Mouse (Mus musculus): ENCODE measurements at regions not wholly inside any gene's neighbourhood (a gene's known extent, or its start where the extent isn't known, plus 50 kb on each side); places are given as distances from the start of the nearest gene placed in this dataset.
A peak's percentile ranks its signal among the peaks of the same experiment; 100 is the strongest.

DNA sequence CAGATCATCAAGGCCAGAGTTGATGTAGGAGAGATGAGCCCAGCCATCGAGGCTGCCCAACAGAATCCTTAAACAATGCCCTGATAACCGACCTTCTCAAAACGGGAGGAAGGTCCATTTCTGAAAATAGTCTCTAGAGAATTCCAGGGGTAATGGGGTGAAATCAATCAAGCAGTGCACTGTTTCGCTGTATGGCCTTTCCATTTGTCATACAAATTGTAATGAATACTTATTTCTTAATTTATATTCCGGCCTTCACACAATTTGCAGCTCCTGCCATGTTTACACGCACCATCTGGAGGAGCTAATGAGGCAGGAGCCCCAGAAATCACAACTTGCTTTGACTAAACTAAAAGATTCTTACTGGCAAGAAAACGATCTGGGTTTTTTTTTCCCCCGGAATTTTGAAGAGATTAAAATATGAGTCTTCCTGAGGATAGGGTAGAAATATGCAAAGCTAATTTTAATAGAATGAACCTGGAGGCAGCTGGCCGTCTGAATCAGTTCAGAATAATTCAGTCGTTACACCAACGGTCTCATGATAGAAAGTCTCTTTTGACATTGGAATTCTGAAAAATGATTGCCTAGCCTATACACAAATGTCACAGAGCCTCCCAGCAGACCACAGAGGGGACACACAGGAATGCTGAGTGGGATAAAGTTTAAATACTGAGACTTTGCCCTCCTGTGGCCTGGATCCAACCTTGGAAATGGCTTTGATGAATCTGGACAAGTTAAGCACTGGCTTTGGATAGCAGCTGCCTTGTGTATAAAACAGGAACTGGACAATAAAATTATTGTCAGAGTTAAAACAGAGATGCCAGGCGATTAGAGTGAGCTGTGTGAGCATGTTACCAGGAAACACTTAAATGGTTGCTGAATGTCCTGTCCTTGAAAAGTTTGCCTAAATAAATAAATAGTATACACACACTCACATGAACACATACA, 115.0 kb upstream of the Frem1 start:
- Histone ChIP-seq H3K4me2 (replicated peaks; ENCODE audit: low read depth, low read length) (no peak overlapping the region), H3K27me3 (ENCODE audit: insufficient read depth, low read length) (no peaks in the 10 kb centered on the region), H3K36me3 (ENCODE audit: insufficient read depth, low read length) (no peaks in the 10 kb centered on the region), H3K4me1 (ENCODE audit: insufficient read depth, low read length) (peaks cover 13% of the 10 kb centered on the region; the same call in 1 of the 2 replicates), H3K4me3 (ENCODE audit: low read length) (no peak overlapping the region), H3K27ac (ENCODE audit: low read length) (peak overlapping the region; percentile 82; the same call in 1 of the 2 replicates), H3K9me3 (ENCODE audit: low read length) (no peaks in the 10 kb centered on the region), H3K9ac (replicated peaks; ENCODE audit: low read length) (no peak overlapping the region)
- 45% methylated on average over 12 of the region's 12 CpGs for WGBS
- ATAC-seq (ENCODE audit: low FRiP score, low TSS enrichment), result peak; percentile 92

DNA sequence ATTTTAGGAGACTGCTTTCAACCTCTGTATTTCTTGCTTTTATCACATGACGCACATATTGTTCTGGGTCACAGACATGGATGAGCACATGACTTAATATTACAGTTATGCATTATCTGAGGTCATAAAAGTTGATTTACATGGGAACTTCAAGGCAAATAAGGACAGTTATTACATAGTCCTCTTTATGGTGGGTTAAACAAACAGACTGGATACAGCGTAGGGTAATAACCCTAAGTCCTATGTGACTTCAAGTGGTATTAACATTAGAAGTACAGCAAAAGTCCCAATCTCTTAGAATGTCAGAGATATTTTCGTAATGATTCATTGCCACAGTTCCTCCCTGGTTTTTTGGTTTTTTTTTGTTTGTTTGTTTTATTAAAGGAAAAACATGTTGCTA, 94.6 kb upstream of the Frem1 start:
- ATAC-seq (ENCODE audit: low FRiP score, low TSS enrichment), result peak; percentile 40; the same call in 1 of the 2 replicates
- Histone ChIP-seq H3K36me3 (ENCODE audit: insufficient read depth, low read length) (no peaks in the 10 kb centered on the region), H3K4me3 (ENCODE audit: low read length) (no peak overlapping the region), H3K4me1 (ENCODE audit: insufficient read depth, low read length) (peaks cover 15% of the 10 kb centered on the region), H3K27ac (ENCODE audit: low read length) (peak overlapping the region; percentile 60; the same call in 1 of the 2 replicates), H3K27me3 (ENCODE audit: insufficient read depth, low read length) (no peaks in the 10 kb centered on the region), H3K9me3 (ENCODE audit: low read length) (no peaks in the 10 kb centered on the region), H3K4me2 (replicated peaks; ENCODE audit: low read depth, low read length) (no peak overlapping the region), H3K9ac (replicated peaks; ENCODE audit: low read length) (no peak overlapping the region)
- WGBS, result 68% methylated on average over 3 of the region's 3 CpGs

DNA sequence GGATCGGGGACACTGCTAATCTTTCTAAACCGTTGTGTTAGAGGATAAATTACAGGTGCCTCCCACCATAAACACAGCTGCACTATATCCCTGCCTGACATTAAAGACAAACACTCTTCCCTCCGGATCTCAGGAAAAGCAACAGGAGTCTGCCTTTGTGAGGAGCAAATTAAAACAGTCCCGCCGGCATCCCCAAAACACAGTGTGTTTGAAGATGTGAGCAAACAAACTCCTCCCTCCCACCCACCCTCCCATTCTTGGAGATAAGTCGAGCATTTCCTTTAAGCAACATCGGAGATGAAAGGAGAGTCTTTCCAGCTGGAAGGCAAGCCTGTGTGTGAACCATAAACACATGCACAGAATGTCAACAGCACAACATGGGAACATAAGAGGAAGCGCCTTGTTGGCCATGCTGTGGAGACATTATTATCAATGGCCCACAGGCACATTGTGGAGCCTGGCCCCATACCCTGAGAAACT, 93.6 kb upstream of the Frem1 start:
- ATAC-seq (ENCODE audit: low FRiP score, low TSS enrichment), result peak; percentile 90
- no peaks in the 10 kb centered on the region for H3K27me3 ChIP-seq (ENCODE audit: insufficient read depth, low read length)
- H3K27ac ChIP-seq (ENCODE audit: low read length), result peak overlapping the region; percentile 86
- peaks cover 15% of the 10 kb centered on the region for H3K4me1 ChIP-seq (ENCODE audit: insufficient read depth, low read length)
- no peaks in the 10 kb centered on the region for H3K9me3 ChIP-seq (ENCODE audit: low read length)
- H3K9ac ChIP-seq (replicated peaks; ENCODE audit: low read length), result no peak overlapping the region
- peak overlapping the region; percentile 19 for H3K4me2 ChIP-seq (replicated peaks; ENCODE audit: low read depth, low read length)
- H3K4me3 ChIP-seq (ENCODE audit: low read length), result no peak overlapping the region
- 6% methylated on average over 8 of the region's 8 CpGs for WGBS
- H3K36me3 ChIP-seq (ENCODE audit: insufficient read depth, low read length), result no peaks in the 10 kb centered on the region

DNA sequence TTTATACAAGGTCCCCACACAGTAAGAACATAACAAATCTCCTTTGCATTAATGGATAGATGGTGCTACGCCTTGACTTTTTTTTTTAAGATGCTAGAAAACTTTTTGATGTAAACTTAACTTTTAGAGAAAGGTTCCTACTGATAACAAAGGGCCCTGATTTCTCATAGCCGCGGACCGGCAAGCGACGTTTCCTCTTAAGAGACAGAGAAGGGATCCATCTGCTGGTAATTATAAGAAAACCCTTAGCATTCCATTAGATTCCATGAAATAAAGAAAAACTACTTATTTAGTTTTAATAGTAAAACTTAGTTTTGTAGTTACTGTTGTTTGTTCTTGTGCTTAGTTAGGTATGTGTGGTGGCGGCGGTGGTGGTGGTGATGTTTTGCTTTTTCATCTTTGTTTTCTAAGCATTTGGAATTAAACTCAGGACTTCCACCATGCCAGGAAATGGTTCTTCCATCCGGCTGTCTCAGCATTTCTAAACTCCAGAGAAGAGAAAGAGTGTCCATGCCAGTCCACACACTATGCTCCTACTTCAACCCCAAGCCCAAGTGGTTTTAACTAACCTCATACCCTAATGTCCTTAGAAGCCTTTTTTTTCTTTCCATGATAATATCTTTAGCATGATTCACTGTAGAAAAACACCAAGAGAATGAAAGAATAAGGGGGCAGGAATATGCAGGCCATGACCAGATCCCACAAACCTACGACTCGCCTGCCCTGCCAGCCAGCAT, 92.8 kb upstream of the Frem1 start:
- no peaks in the 10 kb centered on the region for H3K36me3 ChIP-seq (ENCODE audit: insufficient read depth, low read length)
- H3K9me3 ChIP-seq (ENCODE audit: low read length), result no peaks in the 10 kb centered on the region
- H3K27ac ChIP-seq (ENCODE audit: low read length), result peak overlapping the region; percentile 86
- 45% methylated on average over 11 of the region's 11 CpGs for WGBS
- H3K4me1 ChIP-seq (ENCODE audit: insufficient read depth, low read length), result peaks cover 15% of the 10 kb centered on the region
- no peak overlapping the region for H3K4me3 ChIP-seq (ENCODE audit: low read length)
- H3K4me2 ChIP-seq (replicated peaks; ENCODE audit: low read depth, low read length), result no peak overlapping the region
- H3K27me3 ChIP-seq (ENCODE audit: insufficient read depth, low read length), result no peaks in the 10 kb centered on the region
- no peak overlapping the region for H3K9ac ChIP-seq (replicated peaks; ENCODE audit: low read length)
- ATAC-seq (ENCODE audit: low FRiP score, low TSS enrichment), result no peak

DNA sequence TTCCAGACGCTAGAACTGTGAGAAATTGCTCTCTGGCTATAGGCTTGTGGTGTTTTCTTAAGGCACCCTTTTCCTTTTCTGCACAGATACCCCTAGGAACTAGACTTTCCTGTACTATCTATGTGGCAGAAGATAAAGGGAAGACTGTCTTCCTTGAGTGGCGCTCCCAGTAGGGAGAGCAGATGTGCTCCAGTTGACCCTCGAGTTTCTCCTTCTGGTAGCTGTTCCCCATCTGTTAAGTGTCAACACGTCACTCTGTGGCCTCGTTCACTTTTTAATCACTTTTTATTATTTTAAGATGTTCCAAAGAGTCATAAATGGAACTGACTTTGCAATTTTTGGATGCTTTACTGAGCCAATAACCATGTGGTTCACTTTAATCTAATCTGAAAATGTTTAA, 89.6 kb upstream of the Frem1 start:
- no peak overlapping the region for H3K9ac ChIP-seq (replicated peaks; ENCODE audit: low read length)
- no peak overlapping the region for H3K4me3 ChIP-seq (ENCODE audit: low read length)
- no peak overlapping the region for H3K27ac ChIP-seq (ENCODE audit: low read length)
- H3K4me1 ChIP-seq (ENCODE audit: insufficient read depth, low read length), result peaks cover 15% of the 10 kb centered on the region
- WGBS, result 56% methylated on average over 5 of the region's 5 CpGs
- H3K27me3 ChIP-seq (ENCODE audit: insufficient read depth, low read length), result no peaks in the 10 kb centered on the region
- no peaks in the 10 kb centered on the region for H3K36me3 ChIP-seq (ENCODE audit: insufficient read depth, low read length)
- ATAC-seq (ENCODE audit: low FRiP score, low TSS enrichment), result no peak
- H3K9me3 ChIP-seq (ENCODE audit: low read length), result no peaks in the 10 kb centered on the region
- no peak overlapping the region for H3K4me2 ChIP-seq (replicated peaks; ENCODE audit: low read depth, low read length)

DNA sequence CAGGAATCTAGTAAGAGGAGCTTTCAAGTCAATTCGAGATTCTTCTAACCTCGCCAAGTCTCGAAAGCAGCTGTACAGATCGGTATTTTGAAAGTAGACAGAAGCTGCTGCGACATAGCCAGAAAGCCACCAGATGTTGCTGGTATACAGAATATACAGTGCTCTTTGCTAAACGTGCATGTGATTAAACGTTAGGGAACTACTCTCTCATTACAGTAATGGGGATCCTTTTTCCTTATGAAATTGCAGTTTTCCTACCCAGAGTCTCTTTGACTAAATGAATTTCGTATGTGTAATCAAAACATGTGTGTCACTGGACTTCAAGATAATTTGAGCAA, 70.5 kb upstream of the Frem1 start:
- Histone ChIP-seq H3K36me3 (ENCODE audit: insufficient read depth, low read length) (no peaks in the 10 kb centered on the region), H3K4me1 (ENCODE audit: insufficient read depth, low read length) (no peaks in the 10 kb centered on the region), H3K27me3 (ENCODE audit: insufficient read depth, low read length) (no peaks in the 10 kb centered on the region), H3K27ac (ENCODE audit: low read length) (no peak overlapping the region), H3K4me2 (replicated peaks; ENCODE audit: low read depth, low read length) (no peak overlapping the region), H3K9ac (replicated peaks; ENCODE audit: low read length) (no peak overlapping the region), H3K9me3 (ENCODE audit: low read length) (no peaks in the 10 kb centered on the region), H3K4me3 (ENCODE audit: low read length) (no peak overlapping the region)
- 78% methylated on average over 8 of the region's 8 CpGs for WGBS
- no peak for ATAC-seq (ENCODE audit: low FRiP score, low TSS enrichment)

DNA sequence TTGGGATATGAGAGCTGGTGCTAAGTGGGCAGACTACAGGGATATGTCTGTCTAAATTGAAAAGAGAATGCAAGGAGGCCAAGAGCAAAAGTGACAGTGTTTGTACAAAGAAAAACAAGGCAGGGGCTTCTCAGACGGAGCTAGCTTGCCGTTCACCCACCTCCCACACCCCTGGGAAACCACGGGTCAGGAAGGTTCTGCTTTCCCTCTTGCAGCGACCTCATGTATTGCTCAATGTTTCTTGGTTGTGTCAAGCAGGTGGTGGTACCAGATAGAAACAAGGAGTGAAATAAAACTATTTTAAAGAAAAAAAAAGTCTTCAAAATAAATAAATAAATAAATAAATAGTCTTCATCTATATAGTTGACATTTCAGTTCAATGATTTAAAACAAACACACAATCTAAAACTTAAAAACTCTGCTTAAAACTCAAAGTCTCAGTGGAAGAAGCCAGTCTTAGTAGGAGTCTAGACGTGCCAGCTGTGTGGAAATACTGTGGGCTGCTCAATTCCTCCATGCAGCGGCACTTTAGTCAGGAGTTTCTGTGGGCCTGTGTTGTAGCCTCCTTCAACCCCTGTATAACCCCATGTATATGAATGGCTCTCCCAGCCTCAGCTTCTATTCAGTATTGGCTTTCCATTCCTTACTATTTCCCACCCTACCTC, 70.0 kb upstream of the Frem1 start:
- no peak overlapping the region for H3K4me3 ChIP-seq (ENCODE audit: low read length)
- H3K9me3 ChIP-seq (ENCODE audit: low read length), result no peaks in the 10 kb centered on the region
- no peak overlapping the region for H3K9ac ChIP-seq (replicated peaks; ENCODE audit: low read length)
- H3K36me3 ChIP-seq (ENCODE audit: insufficient read depth, low read length), result no peaks in the 10 kb centered on the region
- H3K27me3 ChIP-seq (ENCODE audit: insufficient read depth, low read length), result no peaks in the 10 kb centered on the region
- no peak overlapping the region for H3K27ac ChIP-seq (ENCODE audit: low read length)
- no peak overlapping the region for H3K4me2 ChIP-seq (replicated peaks; ENCODE audit: low read depth, low read length)
- ATAC-seq (ENCODE audit: low FRiP score, low TSS enrichment), result no peak
- no peaks in the 10 kb centered on the region for H3K4me1 ChIP-seq (ENCODE audit: insufficient read depth, low read length)
- WGBS, result 69% methylated on average over 6 of the region's 6 CpGs

DNA sequence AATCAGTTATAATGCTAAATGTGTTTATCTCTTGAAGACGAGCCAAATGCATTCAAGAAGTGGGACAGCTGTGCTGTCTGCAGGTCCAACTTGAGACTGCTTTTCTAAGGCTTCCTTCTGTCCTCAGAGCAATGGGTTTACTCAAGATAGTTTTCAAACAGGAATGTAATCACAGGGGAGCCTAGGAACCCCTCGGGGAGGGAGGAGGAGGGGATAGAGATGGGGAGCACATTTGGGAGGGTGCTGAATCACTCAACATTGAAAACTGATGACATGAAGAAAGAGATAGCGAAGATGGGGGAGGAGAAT, 56.5 kb upstream of the Frem1 start:
- H3K4me1 ChIP-seq (ENCODE audit: insufficient read depth, low read length), result no peaks in the 10 kb centered on the region
- H3K9ac ChIP-seq (replicated peaks; ENCODE audit: low read length), result no peak overlapping the region
- H3K27ac ChIP-seq (ENCODE audit: low read length), result no peak overlapping the region
- no peaks in the 10 kb centered on the region for H3K9me3 ChIP-seq (ENCODE audit: low read length)
- ATAC-seq (ENCODE audit: low FRiP score, low TSS enrichment), result no peak
- no peaks in the 10 kb centered on the region for H3K27me3 ChIP-seq (ENCODE audit: insufficient read depth, low read length)
- no peak overlapping the region for H3K4me3 ChIP-seq (ENCODE audit: low read length)
- no peaks in the 10 kb centered on the region for H3K36me3 ChIP-seq (ENCODE audit: insufficient read depth, low read length)
- WGBS, result 58% methylated on average over 3 of the region's 3 CpGs
- H3K4me2 ChIP-seq (replicated peaks; ENCODE audit: low read depth, low read length), result no peak overlapping the region

DNA sequence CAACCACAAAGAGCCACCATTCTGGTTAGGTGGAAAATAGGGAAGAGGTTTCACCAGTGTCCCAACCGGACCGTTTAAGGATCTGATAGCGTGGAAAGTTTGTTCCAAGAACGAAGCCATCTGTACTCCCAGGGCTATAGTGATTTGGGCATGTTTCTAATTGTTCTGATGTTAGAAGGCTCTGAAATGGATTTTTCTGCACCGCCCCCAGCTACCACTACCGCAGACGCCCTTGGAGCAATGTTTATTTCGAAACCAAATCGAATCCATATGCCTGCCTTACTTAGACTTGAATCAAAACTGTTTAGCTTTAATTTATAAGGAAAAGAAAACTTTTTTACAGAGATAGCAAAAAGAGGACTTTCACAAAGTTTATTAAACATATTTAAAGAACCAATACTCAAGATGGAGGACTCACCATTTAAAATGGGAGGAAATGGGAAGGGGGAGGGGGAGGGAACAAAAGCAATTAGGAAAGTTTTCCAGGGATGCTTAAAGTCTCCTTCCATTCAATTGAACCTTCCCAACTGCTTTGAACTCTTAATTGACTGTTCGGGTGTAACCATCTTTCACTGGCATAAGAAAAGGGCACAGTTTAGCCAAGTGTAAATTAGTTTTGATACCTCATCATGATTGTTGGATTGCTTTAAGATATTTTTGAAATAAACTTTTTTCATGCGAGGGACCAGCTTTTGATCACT, 56.0 kb upstream of the Frem1 start:
- no peak for ATAC-seq (ENCODE audit: low FRiP score, low TSS enrichment)
- Histone ChIP-seq H3K9ac (replicated peaks; ENCODE audit: low read length) (no peak overlapping the region), H3K27ac (ENCODE audit: low read length) (no peak overlapping the region), H3K4me1 (ENCODE audit: insufficient read depth, low read length) (no peaks in the 10 kb centered on the region), H3K4me3 (ENCODE audit: low read length) (no peak overlapping the region), H3K36me3 (ENCODE audit: insufficient read depth, low read length) (no peaks in the 10 kb centered on the region), H3K27me3 (ENCODE audit: insufficient read depth, low read length) (no peaks in the 10 kb centered on the region), H3K4me2 (replicated peaks; ENCODE audit: low read depth, low read length) (no peak overlapping the region), H3K9me3 (ENCODE audit: low read length) (no peaks in the 10 kb centered on the region)
- WGBS, result 81% methylated on average over 11 of the region's 11 CpGs

Data from kidney, embryonic 16.5 days (tissue).